Mouse (Mus musculus) right cerebral cortex, adult 2 months (tissue): Measurements from ENCODE around the gene Lyg2.

Source experiments
- DNase-seq, 2 experiments: peaks; one replicate each; pipeline ENCODE4 v3.0.0; 2021 to 2022; ENCODE audit warnings: low spot score in 2 of 2

Gene Lyg2

GRCm38 (mm10) chr1:37916393-37916792, at the start of gene Lyg2:
Lyg2 (minus strand) TSS chr1:37916493.
- DNase-seq = no peak

- DNase-seq = no peak
Observed at GRCm38 (mm10) chr1:37965571-37965970, 49.3 kb upstream of the Lyg2 start.

- DNase-seq = peak; percentile 20 to 42
Observed at GRCm38 (mm10) chr1:37959486-37959885, 43.2 kb upstream of the Lyg2 start.

GRCm38 (mm10) chr1:37958516-37958915, 42.2 kb upstream of the Lyg2 start:
- DNase-seq = no peak

GRCm38 (mm10) chr1:37957659-37958058, 41.4 kb upstream of the Lyg2 start, which contains the start of gene Lyg1:
Lyg1 (minus strand) TSS chr1:37957759.
- no peak for DNase-seq

- DNase-seq = no peak
Observed at GRCm38 (mm10) chr1:37956690-37957431, 40.6 kb upstream of the Lyg2 start.

GRCm38 (mm10) chr1:37955251-37955650, 39.0 kb upstream of the Lyg2 start:
- DNase-seq = no peak

- DNase-seq = no peak
Observed at GRCm38 (mm10) chr1:37954786-37955185, 38.5 kb upstream of the Lyg2 start.

GRCm38 (mm10) chr1:37948906-37949305, 32.6 kb upstream of the Lyg2 start:
- no peak for DNase-seq

- DNase-seq = no peak
Observed at GRCm38 (mm10) chr1:37931806-37932205, 15.5 kb upstream of the Lyg2 start.

- DNase-seq = no peak
Observed at GRCm38 (mm10) chr1:37925971-37926370, 9.7 kb upstream of the Lyg2 start.

GRCm38 (mm10) chr1:37922536-37922935, 6.2 kb upstream of the Lyg2 start:
- DNase-seq = no peak

- no peak for DNase-seq
Observed at GRCm38 (mm10) chr1:37918096-37918495, 1.8 kb upstream of the Lyg2 start.

- DNase-seq = no peak
Observed at GRCm38 (mm10) chr1:37917666-37918065, 1.4 kb upstream of the Lyg2 start.

- DNase-seq = no peak
Observed at GRCm38 (mm10) chr1:37912751-37913150, 3.5 kb downstream of the Lyg2 start.

GRCm38 (mm10) chr1:37903178-37903577, 13.1 kb downstream of the Lyg2 start:
- DNase-seq = peak; percentile 22 to 31

GRCm38 (mm10) chr1:37900288-37900687, 16.0 kb downstream of the Lyg2 start:
- no peak for DNase-seq

- no peak for DNase-seq
Observed at GRCm38 (mm10) chr1:37899816-37900215, 16.5 kb downstream of the Lyg2 start.

- no peak for DNase-seq
Observed at GRCm38 (mm10) chr1:37894606-37895005, 21.7 kb downstream of the Lyg2 start.

- DNase-seq = no peak
Observed at GRCm38 (mm10) chr1:37891400-37891799, 24.9 kb downstream of the Lyg2 start.

- peak; percentile 91 to 95 for DNase-seq
Observed at GRCm38 (mm10) chr1:37890025-37890652, 26.2 kb downstream of the Lyg2 start, which contains the start of the genes Mitd1 and Mrpl30. Mitd1 (minus strand) TSS chr1:37890411. Mrpl30 (plus strand) TSS chr1:37890477.

- DNase-seq = no peak
Observed at GRCm38 (mm10) chr1:37889206-37889605, 27.1 kb downstream of the Lyg2 start.

GRCm38 (mm10) chr1:37884451-37884850, 31.8 kb downstream of the Lyg2 start:
- no peak for DNase-seq
